Mouse (Mus musculus) lung, postnatal 0 days (tissue): Measurements from ENCODE around the gene Synpo2l. TPM values are rescaled to one million over a fixed set of nuclear protein-coding genes. Genes with fewer than 3 reads are reported as not detected.

Experiments
- ATAC-seq: fragments of 200-750 bp; cut with Nextera tagmentation; 2 replicates; pipeline ENCODE4 v1.8.0; 2017; ENCODE audit warnings: moderate library complexity
- DNase-seq: peaks from one replicate; pipeline ENCODE4 v3.0.0-alpha.2; 2016; ENCODE audit warnings: low spot score
- H3K27ac ChIP-seq: fragments of 300-500 bp; sonication (generic); 2 replicates; pipeline ENCODE4 v1.5.1; 2014; ENCODE audit warnings: antibody characterized with exemption, mild to moderate bottlenecking, low read length, mixed read lengths
- H3K27me3 ChIP-seq: fragments of 300-500 bp; sonication (generic); replicated peaks from 2 replicates; pipeline ENCODE4 v1.6.1; 2014; ENCODE audit warnings: low read length, mixed read lengths; ENCODE audit not compliant: insufficient read depth
- H3K36me3 ChIP-seq: fragments of 300-500 bp; sonication (generic); 2 replicates; pipeline ENCODE4 v1.6.1; 2014; ENCODE audit warnings: low read length, mixed read lengths; ENCODE audit not compliant: insufficient read depth
- H3K4me1 ChIP-seq: fragments of 300-500 bp; sonication (generic); 2 replicates; pipeline ENCODE4 v1.6.1; 2014; ENCODE audit warnings: antibody characterized with exemption, low read depth, low read length, mixed read lengths; ENCODE audit not compliant: insufficient read depth
- H3K4me2 ChIP-seq: fragments of 300-500 bp; sonication (generic); replicated peaks from 2 replicates; pipeline ENCODE4 v1.6.1; 2014; ENCODE audit warnings: low read depth, mild to moderate bottlenecking, low read length, moderate library complexity, mixed read lengths
- H3K4me3 ChIP-seq: fragments of 300-500 bp; sonication (generic); 2 replicates; pipeline ENCODE4 v1.5.1; 2014; ENCODE audit warnings: low read depth, low read length
- H3K9ac ChIP-seq: fragments of 300-500 bp; sonication (generic); replicated peaks from 2 replicates; pipeline ENCODE4 v1.6.1; 2014; ENCODE audit warnings: low read depth, mild to moderate bottlenecking
- H3K9me3 ChIP-seq: fragments of 300-500 bp; sonication (generic); 2 replicates; pipeline ENCODE4 v1.6.1; 2016; ENCODE audit warnings: low read length, mixed read lengths
- CTCF ChIP-seq: IDR thresholded peaks from 2 replicates; pipeline ENCODE4 v1.5.1; 2016; ENCODE audit warnings: antibody characterized with exemption, mild to moderate bottlenecking
- EP300 ChIP-seq: IDR thresholded peaks from 2 replicates; pipeline ENCODE4 v1.6.1; 2016; ENCODE audit warnings: antibody characterized with exemption, mild to moderate bottlenecking, control low read depth
- WGBS: fragments of 180-500 bp; shearing (Covaris S2); extraction: QIAGEN DNeasy Blood & Tissue Kit; methylation state at CpG from one replicate; pipeline ENCODE4 v1.1.7; 2014; 5-methylcytosine and 5-hydroxymethylcytosine counted together
- polyA plus RNA-seq: library from polyadenylated mRNA; unstranded; fragments of >200 nt; fragmentation: Nextera tagmentation; extraction: Ambion mirVana; gene quantifications from 2 replicates; pipeline ENCODE4 v1.2.1, GENCODE M21; 2015

Synpo2l gene
- polyA plus RNA-seq, 1 experiment from 2014 or later = 0.63 TPM

DNA sequence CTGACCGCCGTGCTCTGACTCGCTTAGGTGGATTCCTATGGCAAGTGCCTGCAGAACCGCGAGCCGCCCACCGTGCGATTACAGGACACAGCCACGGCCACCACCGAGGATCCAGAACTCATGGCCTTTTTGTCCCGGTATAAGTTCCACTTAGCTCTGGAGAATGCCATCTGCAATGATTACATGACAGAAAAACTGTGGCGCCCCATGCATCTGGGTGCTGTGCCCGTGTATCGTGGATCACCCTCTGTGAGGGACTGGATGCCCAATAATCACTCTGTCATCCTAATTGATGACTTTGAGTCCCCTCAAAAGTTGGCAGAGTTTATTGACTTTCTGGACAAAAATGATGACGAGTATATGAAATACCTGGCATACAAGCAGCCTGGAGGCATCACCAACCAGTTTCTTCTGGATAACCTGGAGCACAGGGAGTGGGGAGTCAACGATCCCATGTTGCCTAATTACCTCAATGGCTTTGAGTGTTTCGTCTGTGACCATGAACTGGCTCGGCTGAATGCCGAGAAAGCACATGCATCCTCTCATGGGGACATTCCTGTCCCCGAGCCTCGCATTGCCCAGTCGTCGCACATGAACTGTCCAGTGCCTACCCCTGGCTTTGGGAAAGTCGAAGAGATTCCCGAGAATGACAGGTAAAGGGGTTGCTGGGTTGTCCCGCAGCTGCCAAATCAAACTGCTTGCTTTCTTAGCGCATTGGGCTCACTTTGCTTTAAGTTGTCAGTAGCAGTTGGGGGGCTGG is 27.8 kb upstream of the Synpo2l start:
- Histone ChIP-seq H3K27ac (peak overlapping the region; percentile 96), H3K4me1 (peaks cover 16% of the 10 kb centered on the region), H3K9me3 (no peaks in the 10 kb centered on the region), H3K36me3 (peaks cover 3% of the 10 kb centered on the region; the same call in 1 of the 2 replicates), H3K9ac (peak overlapping the region; percentile 82), H3K4me2 (peak overlapping the region; percentile 81), H3K27me3 (no peaks in the 10 kb centered on the region), H3K4me3 (peak overlapping the region; percentile 95)
- TF ChIP-seq EP300 (no peak), CTCF (no peak)
- ATAC-seq (no peak), DNase-seq (peak; percentile 50)
- 10% methylated on average over 27 of the region's 27 CpGs for WGBS

DNA sequence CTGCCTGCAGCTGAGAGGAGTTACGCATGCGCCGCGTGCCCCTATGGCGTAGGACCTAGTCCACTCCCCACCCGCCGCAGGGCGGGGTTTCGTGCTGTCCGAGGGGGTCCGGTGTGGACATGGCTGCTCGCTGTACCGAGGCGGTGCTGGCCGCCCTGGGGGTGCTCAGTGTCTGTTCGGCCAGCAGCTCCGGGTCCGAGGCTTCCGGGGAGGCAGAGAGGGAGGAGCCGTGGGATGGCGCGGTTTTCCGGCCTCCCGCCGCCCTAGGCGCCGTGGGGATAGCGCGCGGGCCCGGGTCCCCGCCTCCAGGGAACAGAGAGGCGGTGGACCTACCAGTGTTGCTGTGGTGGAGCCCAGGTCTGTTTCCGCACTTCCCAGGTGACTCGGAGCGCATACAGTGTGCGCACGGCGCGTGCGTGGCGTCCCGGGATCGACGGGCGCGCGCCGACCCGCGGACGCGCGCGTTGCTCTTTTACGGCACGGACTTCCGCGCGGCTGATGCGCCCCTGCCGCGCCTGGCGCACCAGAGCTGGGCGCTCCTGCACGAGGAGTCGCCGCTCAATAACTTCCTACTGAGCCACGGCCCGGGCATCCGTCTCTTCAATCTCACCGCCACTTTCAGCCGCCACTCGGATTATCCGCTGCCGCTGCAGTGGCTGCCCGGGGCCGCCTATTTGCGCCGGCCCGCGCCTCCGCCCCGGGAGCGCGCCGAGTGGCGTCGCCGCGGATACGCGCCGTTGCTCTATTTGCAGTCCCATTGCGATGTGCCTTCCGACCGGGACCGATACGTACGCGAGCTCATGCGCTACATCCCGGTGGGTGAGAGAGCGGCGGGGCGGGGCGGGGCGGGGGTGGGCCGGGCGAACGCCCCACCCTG is 27.0 kb upstream of the Synpo2l start, which contains the start of gene Fut11:
Fut11 (plus strand) TSS at position 85 of the 877 bp plus-strand sequence.
- peaks cover 4% of the 10 kb centered on the region; the same call in 1 of the 2 replicates for H3K36me3 ChIP-seq
- H3K4me1 ChIP-seq = peaks cover 16% of the 10 kb centered on the region
- H3K27ac ChIP-seq = peak within 1 kb of the TSS; percentile 96
- TF ChIP-seq EP300 (no peak), CTCF (no peak)
- DNase-seq = peak; percentile 95
- peak within 1 kb of the TSS; percentile 95 for H3K4me3 ChIP-seq
- peak within 1 kb of the TSS; percentile 82 for H3K9ac ChIP-seq
- peak; percentile 91 for ATAC-seq
- H3K9me3 ChIP-seq = no peaks in the 10 kb centered on the region
- WGBS = under 1% methylated on average over 96 of the region's 111 CpGs
- peak within 1 kb of the TSS; percentile 81 for H3K4me2 ChIP-seq
- no peaks in the 10 kb centered on the region for H3K27me3 ChIP-seq

DNA sequence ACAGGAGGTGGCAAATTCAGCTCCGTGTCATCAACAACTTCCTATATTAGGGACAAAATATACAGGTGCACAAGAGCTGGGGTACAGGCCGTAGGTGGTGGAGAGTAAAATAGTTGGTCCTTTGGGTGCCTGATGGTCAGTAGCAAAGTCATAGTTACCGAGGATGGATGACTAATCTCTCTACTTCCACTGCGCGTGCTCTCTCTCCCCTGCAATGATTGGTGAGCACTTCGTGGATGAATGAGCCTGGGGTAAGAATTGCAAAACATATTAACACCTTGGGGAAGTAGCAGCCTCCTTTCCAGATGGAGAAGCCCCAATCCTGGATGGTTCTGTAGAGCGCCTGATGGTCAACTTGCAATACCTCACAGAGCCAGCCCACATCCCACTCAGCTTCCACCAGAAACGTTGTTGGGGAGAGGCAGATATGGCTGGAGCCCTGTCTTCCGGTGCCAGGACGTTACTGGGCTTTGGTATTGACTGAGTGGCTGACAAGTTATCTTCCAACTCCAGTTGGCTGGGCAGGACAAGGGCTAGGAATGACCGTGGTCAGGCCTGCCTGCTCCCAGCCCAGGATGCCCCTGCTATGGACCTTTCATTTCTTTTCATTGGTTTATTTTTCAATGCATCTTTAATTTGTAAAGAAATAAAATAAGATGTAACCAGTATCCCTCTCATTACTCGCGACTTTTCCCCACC is 26.2 kb upstream of the Synpo2l start:
- 44% methylated on average over 13 of the region's 13 CpGs for WGBS
- ATAC-seq = no peak
- H3K9ac ChIP-seq = peak overlapping the region; percentile 82
- peak overlapping the region; percentile 95 for H3K4me3 ChIP-seq
- TF ChIP-seq EP300 = no peak
- no peak for TF ChIP-seq CTCF
- no peaks in the 10 kb centered on the region for H3K27me3 ChIP-seq
- no peak for DNase-seq
- peak overlapping the region; percentile 81 for H3K4me2 ChIP-seq
- H3K27ac ChIP-seq = peak overlapping the region; percentile 96
- peaks cover 16% of the 10 kb centered on the region for H3K4me1 ChIP-seq
- no peaks in the 10 kb centered on the region for H3K9me3 ChIP-seq
- H3K36me3 ChIP-seq = peaks cover 12% of the 10 kb centered on the region

DNA sequence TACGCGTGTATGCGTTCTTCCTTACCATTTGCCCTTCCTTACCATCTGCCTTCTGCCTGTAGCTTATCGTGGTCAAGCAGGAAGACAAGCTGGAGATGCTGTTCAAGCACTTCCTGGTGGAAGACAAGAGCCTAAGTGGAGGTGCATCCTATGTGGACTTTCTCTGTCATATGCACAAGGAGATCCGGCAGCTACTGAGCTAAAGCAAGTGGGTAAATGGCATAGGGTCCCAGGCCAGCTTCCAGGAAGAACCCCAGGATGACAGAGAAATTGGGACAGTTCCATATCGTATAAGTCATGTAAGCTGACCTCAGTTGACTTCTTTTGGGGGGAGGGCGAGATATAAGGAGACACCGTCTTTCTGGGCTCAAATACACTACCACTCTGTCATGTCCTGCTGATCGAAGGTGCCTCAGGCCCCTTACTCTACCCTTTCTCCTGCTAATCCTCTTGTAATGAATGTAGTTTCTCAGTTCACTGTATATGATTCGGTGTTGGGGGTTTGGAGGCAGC is 25.5 kb upstream of the Synpo2l start:
- Histone ChIP-seq H3K36me3 (peaks cover 19% of the 10 kb centered on the region), H3K9me3 (no peaks in the 10 kb centered on the region), H3K27me3 (no peaks in the 10 kb centered on the region), H3K9ac (no peak overlapping the region), H3K4me2 (no peak overlapping the region), H3K4me1 (peaks cover 16% of the 10 kb centered on the region), H3K27ac (no peak overlapping the region), H3K4me3 (no peak overlapping the region)
- ATAC-seq (no peak), DNase-seq (no peak)
- no peak for TF ChIP-seq EP300
- no peak for TF ChIP-seq CTCF
- 82% methylated on average over 10 of the region's 10 CpGs for WGBS

DNA sequence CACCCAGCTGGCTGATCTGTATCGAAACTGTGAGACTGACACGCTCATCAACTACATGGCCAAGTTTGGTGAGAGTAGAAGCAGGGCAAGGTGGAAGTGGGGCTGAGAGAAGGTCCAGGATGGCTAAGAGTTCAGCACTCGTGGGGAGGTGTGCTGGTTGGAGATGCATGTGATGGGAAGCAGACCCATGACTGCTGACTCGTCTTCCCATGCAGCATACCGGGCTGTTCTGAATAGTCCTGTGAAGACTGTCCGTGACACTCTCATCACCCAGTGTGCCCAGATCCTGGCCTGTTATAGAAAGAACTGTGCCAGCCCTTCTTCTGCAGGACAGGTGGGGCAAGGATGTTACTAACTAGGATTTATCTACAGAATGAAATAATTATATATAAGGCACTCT is 23.6 kb upstream of the Synpo2l start:
- no peaks in the 10 kb centered on the region for H3K27me3 ChIP-seq
- no peak overlapping the region for H3K27ac ChIP-seq
- no peak overlapping the region for H3K4me3 ChIP-seq
- ATAC-seq = no peak
- peaks cover 38% of the 10 kb centered on the region for H3K36me3 ChIP-seq
- H3K9ac ChIP-seq = no peak overlapping the region
- H3K9me3 ChIP-seq = no peaks in the 10 kb centered on the region
- no peak for DNase-seq
- 92% methylated on average over 6 of the region's 6 CpGs for WGBS
- H3K4me2 ChIP-seq = no peak overlapping the region
- no peak for TF ChIP-seq CTCF
- TF ChIP-seq EP300 = no peak
- peaks cover 14% of the 10 kb centered on the region for H3K4me1 ChIP-seq
